Mouse (Mus musculus) kidney, postnatal 0 days (tissue): Measurements from ENCODE around the gene Sv2c. TPM values are rescaled to one million over a fixed set of nuclear protein-coding genes. Genes with fewer than 3 reads are reported as not detected.

Source experiments
- ATAC-seq: fragments of 200-750 bp; cut with Nextera tagmentation; replicated peaks from 2 replicates; pipeline ENCODE4 v1.8.0; 2017; ENCODE audit warnings: low read depth, moderate number of reproducible peaks, moderate TSS enrichment, moderate library complexity; ENCODE audit not compliant: low FRiP score
- DNase-seq: peaks from one replicate; pipeline ENCODE4 v3.0.0-alpha.2; 2016; ENCODE audit warnings: low spot score
- H3K27ac ChIP-seq: fragments of 300-500 bp; sonication (generic); 2 replicates; pipeline ENCODE4 v1.5.1; 2014; ENCODE audit warnings: mild to moderate bottlenecking
- H3K27me3 ChIP-seq: fragments of 300-500 bp; sonication (generic); 2 replicates; pipeline ENCODE4 v1.6.1; 2014; ENCODE audit warnings: low read length, mixed read lengths; ENCODE audit not compliant: insufficient read depth
- H3K36me3 ChIP-seq: fragments of 300-500 bp; sonication (generic); 2 replicates; pipeline ENCODE4 v1.6.1; 2014; ENCODE audit warnings: low read length, mixed read lengths; ENCODE audit not compliant: insufficient read depth
- H3K4me1 ChIP-seq: fragments of 300-500 bp; sonication (generic); replicated peaks from 2 replicates; pipeline ENCODE4 v1.6.1; 2014; ENCODE audit warnings: antibody characterized with exemption, low read length, mixed read lengths; ENCODE audit not compliant: insufficient read depth
- H3K4me2 ChIP-seq: fragments of 300-500 bp; sonication (generic); 2 replicates; pipeline ENCODE4 v1.6.1; 2014; ENCODE audit warnings: mild to moderate bottlenecking, low read length, moderate library complexity, mixed read lengths
- H3K4me3 ChIP-seq: fragments of 300-500 bp; sonication (generic); replicated peaks from 2 replicates; pipeline ENCODE4 v1.5.1; 2014; ENCODE audit warnings: low read depth, low read length
- H3K9ac ChIP-seq: fragments of 300-500 bp; sonication (generic); 2 replicates; pipeline ENCODE4 v1.6.1; 2014; ENCODE audit warnings: low read depth, low read length
- H3K9me3 ChIP-seq: fragments of 300-500 bp; sonication (generic); replicated peaks from 2 replicates; pipeline ENCODE4 v1.6.1; 2016; ENCODE audit warnings: low read length, inconsistent platforms, mixed read lengths
- CTCF ChIP-seq: IDR thresholded peaks from 2 replicates; pipeline ENCODE4 v1.5.1; 2016; ENCODE audit warnings: antibody characterized with exemption, low read depth, mild to moderate bottlenecking, moderate library complexity
- WGBS: fragments of 180-500 bp; shearing (Covaris S2); extraction: QIAGEN DNeasy Blood & Tissue Kit; methylation state at CpG from one replicate; pipeline ENCODE4 v1.1.7; 2014; 5-methylcytosine and 5-hydroxymethylcytosine counted together
- polyA plus RNA-seq: library from polyadenylated mRNA; unstranded; fragments of >200 nt; fragmentation: Nextera tagmentation; extraction: Ambion mirVana; gene quantifications from 2 replicates; pipeline ENCODE4 v1.2.1, GENCODE M21; 2015

Gene Sv2c
- polyA plus RNA-seq, 1 experiment from 2014 or later = 0.39 TPM

DNA sequence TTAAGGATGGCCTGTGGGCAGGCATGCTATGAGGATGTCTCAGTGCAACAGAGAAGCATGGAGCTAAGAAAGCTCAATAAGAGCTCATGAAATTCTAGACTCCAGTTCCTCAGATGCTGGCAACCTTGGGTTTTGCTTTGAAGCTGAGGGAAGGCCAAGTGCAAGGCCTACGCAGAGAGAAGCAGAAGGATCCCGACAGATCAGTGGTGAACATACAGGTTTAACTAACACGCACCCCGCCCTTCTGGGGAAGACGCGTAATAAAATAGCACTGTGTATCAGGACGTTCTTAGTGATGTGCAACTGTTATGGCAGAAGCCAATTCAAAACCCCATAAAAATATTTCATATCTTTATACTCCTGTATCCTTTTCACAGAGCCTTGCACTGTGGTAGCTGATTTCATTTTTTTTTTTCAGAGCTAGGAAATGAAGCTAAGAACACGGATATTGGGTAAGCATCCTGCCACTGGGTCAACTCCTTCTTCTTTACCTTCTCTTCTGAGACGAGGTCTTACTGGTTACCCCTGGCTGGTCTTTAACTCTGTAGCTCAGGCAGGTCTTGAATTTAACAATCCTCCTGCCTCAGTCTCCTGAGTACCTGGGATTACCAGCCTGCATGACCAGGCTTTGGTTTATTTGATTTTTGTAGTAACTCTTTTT, 213.6 kb downstream of the Sv2c start:
- Histone ChIP-seq H3K4me2 (no peak overlapping the region), H3K4me3 (no peak overlapping the region), H3K4me1 (no peaks in the 10 kb centered on the region), H3K27me3 (no peaks in the 10 kb centered on the region), H3K9ac (no peak overlapping the region), H3K9me3 (no peaks in the 10 kb centered on the region), H3K36me3 (no peaks in the 10 kb centered on the region), H3K27ac (no peak overlapping the region)
- DNase-seq (no peak), ATAC-seq (no peak)
- 90% methylated on average over 9 of the region's 9 CpGs for WGBS
- TF ChIP-seq CTCF = no peak

DNA sequence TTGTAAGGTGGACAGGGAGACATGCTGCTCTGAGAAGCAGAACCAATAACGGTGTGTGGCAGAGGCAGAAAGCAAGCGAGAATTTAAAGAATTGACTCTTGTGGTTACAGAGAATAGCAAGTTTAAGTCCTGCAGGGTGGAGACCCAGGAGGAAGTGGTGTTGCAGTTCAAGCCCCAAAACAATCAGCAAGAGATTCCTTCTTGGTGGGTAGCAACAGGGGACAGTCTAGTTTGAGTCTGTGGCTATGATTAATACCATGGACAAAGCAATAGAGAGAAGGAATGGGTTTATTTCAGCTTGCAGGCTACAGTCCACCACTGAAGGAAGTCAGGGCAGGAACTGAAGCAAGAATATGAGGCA, 219.4 kb downstream of the Sv2c start:
- Histone ChIP-seq H3K36me3 (no peaks in the 10 kb centered on the region), H3K4me2 (no peak overlapping the region), H3K4me1 (no peaks in the 10 kb centered on the region), H3K4me3 (no peak overlapping the region), H3K9me3 (no peaks in the 10 kb centered on the region), H3K27ac (no peak overlapping the region), H3K27me3 (no peaks in the 10 kb centered on the region), H3K9ac (no peak overlapping the region)
- no peak for DNase-seq
- ATAC-seq = no peak
- 75% methylated on average over 2 of the region's 2 CpGs for WGBS
- TF ChIP-seq CTCF = no peak

DNA sequence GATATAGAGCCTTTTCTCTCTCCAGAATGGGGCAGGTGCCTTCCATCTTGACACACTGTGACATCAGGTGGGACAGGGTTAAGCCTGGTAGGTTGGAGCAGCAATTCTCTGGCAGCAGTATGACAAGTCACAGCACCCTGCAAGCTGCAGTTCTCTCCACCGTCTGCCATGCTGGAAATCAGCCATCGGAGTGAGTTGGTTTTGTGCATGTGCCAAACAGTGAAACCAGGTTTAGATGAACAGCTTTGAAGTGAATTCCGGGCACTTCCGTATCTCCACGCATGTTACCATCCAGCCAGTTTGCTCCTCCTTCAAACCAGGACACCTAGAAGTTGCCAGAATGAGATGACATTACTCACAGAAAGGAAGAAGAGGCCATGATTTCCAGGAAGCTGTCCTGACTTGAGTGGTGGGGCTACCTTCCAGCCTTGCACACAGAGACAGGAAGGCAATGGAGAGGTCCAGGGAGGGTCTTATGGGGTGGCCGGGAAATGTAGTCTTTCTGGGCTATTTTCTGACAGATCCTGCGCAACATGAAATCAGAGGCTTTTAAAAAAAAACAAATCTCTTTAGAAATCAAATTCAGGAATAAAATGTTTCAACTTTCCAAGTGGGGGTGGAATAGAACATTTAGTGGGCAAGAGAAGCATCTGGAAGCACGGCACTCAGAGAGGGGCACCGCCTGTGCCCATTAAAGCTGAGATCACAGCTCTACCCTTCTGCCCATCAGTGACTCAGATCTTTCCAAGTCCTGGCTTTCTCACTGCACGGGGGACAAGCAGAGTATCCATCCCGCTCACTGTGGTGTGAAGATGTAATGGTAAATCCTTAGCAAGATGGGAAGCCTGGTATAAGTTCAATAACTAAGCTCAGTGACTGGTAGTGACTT, 220.0 kb downstream of the Sv2c start:
- no peaks in the 10 kb centered on the region for H3K27me3 ChIP-seq
- no peaks in the 10 kb centered on the region for H3K36me3 ChIP-seq
- no peaks in the 10 kb centered on the region for H3K9me3 ChIP-seq
- DNase-seq = no peak
- TF ChIP-seq CTCF = no peak
- no peak overlapping the region for H3K27ac ChIP-seq
- no peak overlapping the region for H3K9ac ChIP-seq
- H3K4me3 ChIP-seq = no peak overlapping the region
- no peak overlapping the region for H3K4me2 ChIP-seq
- no peak for ATAC-seq
- WGBS = 82% methylated on average over 11 of the region's 11 CpGs
- no peaks in the 10 kb centered on the region for H3K4me1 ChIP-seq

DNA sequence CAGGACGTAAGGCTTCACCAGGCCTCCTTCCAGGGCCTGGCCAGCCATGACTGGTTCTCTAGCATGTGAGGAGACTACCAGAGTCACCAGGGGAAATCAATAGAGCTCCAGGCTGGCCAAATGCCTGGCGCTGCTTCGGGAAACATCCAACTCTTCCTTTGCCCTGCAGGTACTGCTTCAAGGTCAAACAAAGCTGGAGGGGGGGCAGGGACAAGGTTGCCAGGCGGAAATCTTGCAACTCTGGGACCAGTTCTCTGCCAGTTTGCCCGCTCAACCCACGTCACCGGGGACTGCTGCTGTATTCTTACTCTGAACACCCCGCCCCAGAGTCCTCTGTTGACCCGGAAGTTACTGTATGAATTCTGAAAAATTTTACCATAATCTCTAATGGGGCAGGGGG, 222.1 kb downstream of the Sv2c start:
- DNase-seq (no peak), ATAC-seq (no peak)
- H3K4me3 ChIP-seq = no peak overlapping the region
- H3K4me1 ChIP-seq = no peaks in the 10 kb centered on the region
- H3K4me2 ChIP-seq = no peak overlapping the region
- no peaks in the 10 kb centered on the region for H3K36me3 ChIP-seq
- H3K27ac ChIP-seq = no peak overlapping the region
- no peak overlapping the region for H3K9ac ChIP-seq
- TF ChIP-seq CTCF = no peak
- H3K9me3 ChIP-seq = no peaks in the 10 kb centered on the region
- 80% methylated on average over 9 of the region's 9 CpGs for WGBS
- no peaks in the 10 kb centered on the region for H3K27me3 ChIP-seq

DNA sequence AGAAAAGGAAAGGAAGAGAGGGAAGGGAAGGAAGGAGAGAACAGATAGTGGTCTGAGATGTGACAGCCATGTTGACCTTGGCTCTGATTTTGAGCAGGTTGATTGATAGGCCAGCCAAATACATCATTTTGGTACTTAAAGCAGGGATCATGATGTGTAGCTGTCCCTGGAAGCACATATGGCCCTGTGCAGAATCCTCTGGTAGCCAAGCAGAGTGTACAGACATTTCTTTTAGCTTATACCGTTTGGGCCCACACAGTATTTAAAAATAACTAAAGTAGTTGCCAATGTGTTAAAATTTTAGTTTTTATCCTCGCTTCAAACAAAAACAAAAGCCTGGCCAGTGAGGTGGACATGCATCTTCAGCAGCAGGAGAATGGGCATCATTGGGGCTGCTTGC, 223.1 kb downstream of the Sv2c start:
- Histone ChIP-seq H3K9me3 (no peaks in the 10 kb centered on the region), H3K4me3 (no peak overlapping the region), H3K4me1 (no peaks in the 10 kb centered on the region), H3K27ac (no peak overlapping the region), H3K9ac (no peak overlapping the region), H3K36me3 (no peaks in the 10 kb centered on the region), H3K27me3 (no peaks in the 10 kb centered on the region), H3K4me2 (no peak overlapping the region)
- WGBS = 78% methylated on average over 2 of the region's 2 CpGs
- DNase-seq = no peak
- no peak for TF ChIP-seq CTCF
- ATAC-seq = no peak

Other genes with a start within 250 kb of the Sv2c start
- 9.8 and 11.1 TPM in 2 replicates for gene Iqgap2, start 240.7 kb downstream of the Sv2c start, polyA plus RNA-seq
- 24.0 and 28.2 TPM in 2 replicates for gene Gm20075, start 51.2 kb downstream of the Sv2c start, polyA plus RNA-seq
- not detected in 2 replicates for gene Gm17190, start 50.5 kb downstream of the Sv2c start, polyA plus RNA-seq